Mouse (Mus musculus) kidney, embryonic 16.5 days (tissue): ENCODE measurements at regions not wholly inside any gene's neighbourhood (a gene's known extent, or its start where the extent isn't known, plus 50 kb on each side); places are given as distances from the start of the nearest gene placed in this dataset.
A peak's percentile ranks its signal among the peaks of the same experiment; 100 is the strongest.

Experiments
- ATAC-seq: fragments of 200-750 bp; cut with Nextera tagmentation; 2 replicates; pipeline ENCODE4 v1.8.0; 2017; ENCODE audit warnings: moderate TSS enrichment; ENCODE audit not compliant: low FRiP score, low TSS enrichment
- H3K27ac ChIP-seq: fragments of 300-500 bp; sonication (generic); 2 replicates; pipeline ENCODE4 v1.5.1; 2014; ENCODE audit warnings: low read length
- H3K27me3 ChIP-seq: fragments of 300-500 bp; sonication (generic); 2 replicates; pipeline ENCODE4 v1.6.1; 2014; ENCODE audit warnings: low read length, control low read depth, mixed read lengths; ENCODE audit not compliant: insufficient read depth
- H3K36me3 ChIP-seq: fragments of 300-500 bp; sonication (generic); 2 replicates; pipeline ENCODE4 v1.6.1; 2014; ENCODE audit warnings: low read length, control low read depth, mixed read lengths; ENCODE audit not compliant: insufficient read depth
- H3K4me1 ChIP-seq: fragments of 300-500 bp; sonication (generic); 2 replicates; pipeline ENCODE4 v1.6.1; 2014; ENCODE audit warnings: low read length, control low read depth, mixed read lengths; ENCODE audit not compliant: insufficient read depth
- H3K4me2 ChIP-seq: fragments of 300-500 bp; sonication (generic); replicated peaks from 2 replicates; pipeline ENCODE4 v1.6.1; 2014; ENCODE audit warnings: low read depth, low read length
- H3K4me3 ChIP-seq: fragments of 300-500 bp; sonication (generic); 2 replicates; pipeline ENCODE4 v1.5.1; 2014; ENCODE audit warnings: mild to moderate bottlenecking, low read length
- H3K9ac ChIP-seq: fragments of 300-500 bp; sonication (generic); replicated peaks from 2 replicates; pipeline ENCODE4 v1.6.1; 2014; ENCODE audit warnings: low read length
- H3K9me3 ChIP-seq: fragments of 300-500 bp; sonication (generic); 2 replicates; pipeline ENCODE4 v1.6.1; 2016; ENCODE audit warnings: low read length, control low read depth
- WGBS: fragments of 180-500 bp; shearing (Covaris S2); extraction: QIAGEN DNeasy Blood & Tissue Kit; methylation state at CpG from one replicate; pipeline ENCODE4 v1.1.7; 2014; 5-methylcytosine and 5-hydroxymethylcytosine counted together

DNA sequence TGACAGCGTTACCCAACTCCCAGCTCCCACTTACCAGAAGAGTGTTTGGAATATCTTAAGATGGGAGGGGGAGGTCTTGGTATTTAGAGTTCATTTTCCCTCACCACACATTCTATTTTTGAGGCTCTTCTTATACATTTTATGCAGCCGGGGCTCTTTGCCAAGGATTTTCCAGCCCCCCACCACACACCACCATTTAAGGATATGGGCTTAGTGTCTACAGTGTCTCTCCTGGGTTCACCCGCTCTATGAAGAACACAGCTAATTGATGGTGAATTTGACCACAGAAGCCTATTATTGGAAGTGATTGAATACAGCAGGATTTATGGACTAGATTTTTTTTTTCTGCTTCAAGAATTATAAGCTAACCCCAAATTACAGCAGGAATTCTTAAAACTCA lies 169.9 kb upstream of the Gmds start:
- Histone ChIP-seq H3K27ac (no peak overlapping the region), H3K27me3 (no peaks in the 10 kb centered on the region)
- WGBS = 85% methylated on average over 3 of the region's 3 CpGs

DNA sequence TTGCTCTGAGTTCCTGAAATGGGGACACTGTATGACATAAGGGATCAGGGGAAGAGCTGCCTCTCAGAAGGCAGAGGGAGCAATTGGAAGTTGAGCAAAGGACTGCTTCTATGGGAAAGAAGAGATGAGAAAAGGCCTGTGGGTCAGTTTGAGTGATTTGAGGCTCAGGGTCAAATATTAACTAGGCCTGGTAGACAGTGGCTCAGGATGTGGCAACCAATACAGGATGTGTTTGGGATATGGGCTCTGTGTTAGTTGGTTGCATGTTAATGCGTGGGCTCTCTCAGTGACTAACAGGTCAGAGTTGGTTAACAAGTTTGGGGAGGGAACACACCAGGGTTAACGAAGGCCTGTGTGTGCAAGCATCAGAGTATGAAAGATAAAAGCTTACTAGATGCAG lies 169.3 kb upstream of the Gmds start:
- WGBS = 73% methylated on average over 2 of the region's 2 CpGs
- no peak overlapping the region for H3K27ac ChIP-seq
- H3K9me3 ChIP-seq = no peaks in the 10 kb centered on the region
- ATAC-seq = peak; percentile 39; the same call in 1 of the 2 replicates
- peaks cover 16% of the 10 kb centered on the region; the same call in 1 of the 2 replicates for H3K4me1 ChIP-seq
- no peaks in the 10 kb centered on the region for H3K36me3 ChIP-seq
- H3K9ac ChIP-seq = no peak overlapping the region
- no peaks in the 10 kb centered on the region for H3K27me3 ChIP-seq
- no peak overlapping the region for H3K4me3 ChIP-seq
- no peak overlapping the region for H3K4me2 ChIP-seq

More for the DNA sequence above, 169.9 kb upstream of the Gmds start:
- ATAC-seq = 0 out of 2 replicates have a peak, but pooled peaks have one; percentile 23
- no peaks in the 10 kb centered on the region for H3K36me3 ChIP-seq
- H3K9ac ChIP-seq = no peak overlapping the region
- H3K9me3 ChIP-seq = no peaks in the 10 kb centered on the region
- peaks cover 16% of the 10 kb centered on the region; the same call in 1 of the 2 replicates for H3K4me1 ChIP-seq
- H3K4me3 ChIP-seq = no peak overlapping the region
- H3K4me2 ChIP-seq = no peak overlapping the region

DNA sequence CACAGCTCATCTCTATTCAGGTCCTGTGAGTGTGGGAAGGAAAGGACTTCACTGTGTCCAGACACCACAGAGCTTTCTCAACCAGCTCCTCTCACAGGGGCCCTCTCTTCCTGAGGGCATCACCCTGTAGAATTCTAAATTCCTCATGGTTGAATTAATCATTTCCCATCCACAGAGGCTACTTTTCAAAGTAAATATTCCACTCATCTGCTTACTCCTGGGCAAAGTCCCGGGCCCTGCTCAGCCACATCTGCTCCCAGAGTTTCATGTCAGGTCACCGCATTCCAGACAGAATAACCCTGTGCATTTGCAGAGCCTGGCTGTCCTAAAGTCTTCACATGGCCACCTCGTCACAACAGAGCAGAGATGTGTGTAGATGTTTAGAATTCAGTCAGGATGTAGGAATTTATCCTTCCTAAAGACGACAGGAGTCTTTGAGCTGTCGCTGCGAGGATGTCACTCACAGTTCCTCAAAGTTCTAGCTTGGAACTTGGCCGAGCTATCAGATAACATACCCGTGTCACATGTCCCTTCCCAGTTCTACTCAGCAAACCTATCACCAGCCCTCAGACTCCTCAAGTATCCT lies 159.8 kb upstream of the Gmds start:
- Histone ChIP-seq H3K27me3 (no peaks in the 10 kb centered on the region), H3K4me3 (no peak overlapping the region), H3K4me1 (peaks cover 20% of the 10 kb centered on the region), H3K27ac (peak overlapping the region; percentile 54), H3K9ac (no peak overlapping the region), H3K36me3 (no peaks in the 10 kb centered on the region), H3K9me3 (no peaks in the 10 kb centered on the region), H3K4me2 (no peak overlapping the region)
- 44% methylated on average over 8 of the region's 8 CpGs for WGBS
- ATAC-seq = peak; percentile 74

GRCm38 (mm10) chr13:32496263-32496662 lies 157.7 kb upstream of the Gmds start:
- Histone ChIP-seq H3K36me3 (no peaks in the 10 kb centered on the region), H3K9me3 (no peaks in the 10 kb centered on the region), H3K4me3 (no peak overlapping the region), H3K27me3 (no peaks in the 10 kb centered on the region), H3K27ac (no peak overlapping the region), H3K4me2 (no peak overlapping the region), H3K4me1 (peaks cover 25% of the 10 kb centered on the region), H3K9ac (no peak overlapping the region)
- no peak for ATAC-seq
- 63% methylated on average over 2 of the region's 2 CpGs for WGBS

DNA sequence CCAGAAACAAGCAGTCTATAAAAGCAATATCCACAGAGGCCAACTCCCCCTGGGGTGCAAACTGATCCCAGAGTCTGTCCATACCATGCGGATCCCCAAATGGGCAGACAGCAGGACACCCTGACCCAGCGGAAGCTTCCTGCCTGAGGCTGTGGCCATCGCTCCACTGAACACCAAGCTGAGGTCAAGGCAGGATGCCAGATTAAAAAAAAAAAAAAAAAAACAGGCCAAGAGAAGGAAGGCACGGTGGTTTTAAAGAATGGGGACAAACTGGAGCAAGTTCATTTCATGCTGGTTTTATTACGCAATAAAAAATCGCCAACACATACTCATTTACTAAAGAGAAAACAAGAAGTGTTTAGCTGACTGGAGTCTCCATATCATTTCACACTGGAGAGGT lies 156.5 kb upstream of the Gmds start:
- Histone ChIP-seq H3K9ac (no peak overlapping the region), H3K27ac (no peak overlapping the region), H3K4me2 (no peak overlapping the region), H3K36me3 (no peaks in the 10 kb centered on the region), H3K27me3 (no peaks in the 10 kb centered on the region), H3K4me3 (no peak overlapping the region), H3K9me3 (no peaks in the 10 kb centered on the region), H3K4me1 (peaks cover 25% of the 10 kb centered on the region)
- ATAC-seq = no peak
- WGBS = 26% methylated on average over 6 of the region's 6 CpGs

DNA sequence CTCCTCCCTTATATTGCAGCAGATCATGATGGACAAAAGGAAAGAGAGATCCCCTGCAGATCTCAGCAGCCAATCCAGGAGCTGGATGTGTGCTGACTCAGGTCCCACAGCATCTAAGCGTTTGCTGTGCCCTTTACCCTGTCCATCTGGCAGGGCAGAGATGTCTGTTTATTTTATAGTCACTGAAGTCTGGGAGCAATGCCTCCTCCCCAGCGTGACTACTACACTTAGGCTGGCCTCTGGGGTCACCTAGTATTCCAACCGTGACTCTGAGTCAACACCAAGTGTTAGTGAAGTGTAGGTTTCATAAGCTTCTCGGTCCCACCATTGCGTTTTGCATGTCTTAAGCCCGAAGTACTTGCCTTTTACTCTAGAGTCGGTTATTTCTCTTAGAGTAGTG lies 155.3 kb upstream of the Gmds start:
- Histone ChIP-seq H3K27ac (peak overlapping the region; percentile 10; the same call in 1 of the 2 replicates), H3K4me1 (peaks cover 25% of the 10 kb centered on the region), H3K9me3 (no peaks in the 10 kb centered on the region), H3K36me3 (no peaks in the 10 kb centered on the region), H3K9ac (no peak overlapping the region), H3K4me2 (peak overlapping the region; percentile 27), H3K27me3 (no peaks in the 10 kb centered on the region), H3K4me3 (no peak overlapping the region)
- WGBS = 20% methylated on average over 7 of the region's 7 CpGs
- ATAC-seq = peak; percentile 89

GRCm38 (mm10) chr13:32493309-32493708 lies 154.8 kb upstream of the Gmds start:
- Histone ChIP-seq H3K4me3 (no peak overlapping the region), H3K27ac (no peak overlapping the region), H3K9ac (no peak overlapping the region), H3K27me3 (no peaks in the 10 kb centered on the region), H3K36me3 (no peaks in the 10 kb centered on the region), H3K4me2 (peak overlapping the region; percentile 27), H3K4me1 (peaks cover 22% of the 10 kb centered on the region), H3K9me3 (no peaks in the 10 kb centered on the region)
- peak; percentile 62; the same call in 1 of the 2 replicates for ATAC-seq
- WGBS = 6% methylated on average over 7 of the region's 7 CpGs

DNA sequence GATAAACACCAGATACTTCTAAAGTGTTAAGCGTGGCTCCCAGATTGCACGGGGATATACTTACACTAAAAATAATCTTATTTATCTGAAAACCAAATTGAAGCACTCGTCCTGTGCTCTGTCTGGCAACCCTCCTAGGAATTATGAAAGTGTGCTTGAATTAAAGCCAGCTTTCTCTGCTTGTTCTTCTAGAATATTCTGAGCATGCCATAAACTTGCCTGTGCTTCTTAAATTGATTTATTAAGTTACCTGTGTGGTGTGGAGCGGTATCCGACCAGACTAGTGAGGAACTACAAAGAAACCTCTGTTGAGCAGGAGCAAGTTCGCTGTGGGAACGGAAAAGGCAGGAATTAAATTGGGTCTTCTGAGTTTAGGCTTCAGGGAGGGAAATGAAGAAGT lies 154.0 kb upstream of the Gmds start:
- 50% methylated on average over 7 of the region's 7 CpGs for WGBS
- Histone ChIP-seq H3K9ac (no peak overlapping the region), H3K9me3 (no peaks in the 10 kb centered on the region), H3K27ac (peak overlapping the region; percentile 33; the same call in 1 of the 2 replicates), H3K36me3 (no peaks in the 10 kb centered on the region), H3K4me2 (no peak overlapping the region), H3K27me3 (no peaks in the 10 kb centered on the region), H3K4me1 (peaks cover 21% of the 10 kb centered on the region), H3K4me3 (no peak overlapping the region)
- ATAC-seq = no peak

DNA sequence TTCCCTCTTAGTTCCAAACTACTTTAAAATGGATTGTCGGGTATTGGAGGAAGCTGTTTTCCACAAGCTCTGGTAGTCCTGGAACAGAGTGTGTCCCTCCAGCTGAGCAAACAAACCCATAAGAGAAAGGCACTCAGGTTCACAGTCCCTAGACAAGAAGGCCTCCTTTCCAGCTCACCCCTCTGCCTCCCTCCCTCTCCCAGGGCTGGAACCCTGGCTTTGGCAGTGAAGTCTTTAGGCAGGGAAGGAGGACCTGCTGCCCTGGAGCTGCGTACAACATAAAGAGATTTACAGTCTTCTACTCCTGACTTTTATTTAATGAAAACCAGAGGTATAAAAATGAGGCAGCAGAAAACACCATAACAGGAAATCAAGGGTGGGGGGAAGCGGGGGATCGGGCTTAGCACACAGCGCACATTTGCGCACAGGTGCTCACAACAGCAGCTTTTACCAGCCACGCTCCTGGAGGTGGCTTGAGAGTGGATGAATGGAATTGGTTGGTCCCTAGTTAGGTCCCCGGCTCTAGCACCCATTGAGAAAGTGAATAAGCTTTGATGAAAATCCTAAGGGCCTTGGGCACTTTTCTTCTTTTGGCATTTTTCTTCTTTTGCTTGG lies 143.0 kb upstream of the Gmds start:
- no peaks in the 10 kb centered on the region for H3K27me3 ChIP-seq
- H3K9ac ChIP-seq = no peak overlapping the region
- H3K4me1 ChIP-seq = peaks cover 27% of the 10 kb centered on the region
- 55% methylated on average over 8 of the region's 8 CpGs for WGBS
- no peak overlapping the region for H3K4me2 ChIP-seq
- no peak overlapping the region for H3K4me3 ChIP-seq
- no peaks in the 10 kb centered on the region for H3K36me3 ChIP-seq
- no peaks in the 10 kb centered on the region for H3K9me3 ChIP-seq
- ATAC-seq = peak; percentile 62; the same call in 1 of the 2 replicates
- peak overlapping the region; percentile 48; the same call in 1 of the 2 replicates for H3K27ac ChIP-seq

- Histone ChIP-seq H3K27me3 (no peaks in the 10 kb centered on the region), H3K4me2 (no peak overlapping the region), H3K4me1 (peaks cover 27% of the 10 kb centered on the region), H3K9me3 (no peaks in the 10 kb centered on the region), H3K36me3 (no peaks in the 10 kb centered on the region), H3K9ac (no peak overlapping the region), H3K27ac (no peak overlapping the region), H3K4me3 (no peak overlapping the region)
- WGBS = 10% methylated on average over 4 of the region's 4 CpGs
- no peak for ATAC-seq
Measured at GRCm38 (mm10) chr13:32480029-32480428, 141.5 kb upstream of the Gmds start.
